Mouse (Mus musculus) kidney, adult 2 months (tissue): Measurements from ENCODE around the gene D11Wsu47e. TPM values are rescaled to one million over a fixed set of nuclear protein-coding genes. Genes with fewer than 3 reads are reported as not detected.

Source experiments
- DNase-seq: peaks from one replicate; pipeline ENCODE4 v3.0.0; 2021
- H3K27ac ChIP-seq: fragments of 200-500 bp; 2 replicates; pipeline ENCODE4 v1.5.1; 2012; ENCODE audit warnings: low read depth, low read length, control low read depth, inconsistent platforms; ENCODE audit not compliant: insufficient read depth
- H3K27me3 ChIP-seq: fragments of 200-500 bp; replicated peaks from 2 replicates; pipeline ENCODE4 v1.6.1; 2012; ENCODE audit warnings: mild to moderate bottlenecking, moderate library complexity, low read length, inconsistent platforms; ENCODE audit not compliant: control insufficient read depth, insufficient read depth
- H3K36me3 ChIP-seq: fragments of 200-500 bp; 2 replicates; pipeline ENCODE4 v1.6.1; 2012; ENCODE audit warnings: mild to moderate bottlenecking, moderate library complexity, low read length, inconsistent platforms; ENCODE audit not compliant: control insufficient read depth, insufficient read depth
- H3K4me1 ChIP-seq: fragments of 200-500 bp; 2 replicates; pipeline ENCODE4 v1.6.1; 2011; ENCODE audit warnings: low read length; ENCODE audit not compliant: control insufficient read depth, insufficient read depth
- H3K4me3 ChIP-seq: fragments of 200-500 bp; 2 replicates; pipeline ENCODE4 v1.5.1; 2011; ENCODE audit warnings: mild to moderate bottlenecking, low read depth, low read length, control low read depth; ENCODE audit not compliant: insufficient read depth
- CTCF ChIP-seq: fragments of 200-500 bp; conservative IDR thresholded peaks from 2 replicates; pipeline ENCODE4 v1.5.1; 2011; ENCODE audit warnings: low read depth, mild to moderate bottlenecking, control low read depth, low read length, moderate library complexity, mixed read lengths; ENCODE audit not compliant: insufficient read depth, insufficient read length
- POLR2A ChIP-seq: fragments of 200-500 bp; IDR thresholded peaks from one replicate; pipeline ENCODE4 v1.6.1; 2011; ENCODE audit warnings: low read depth, low read length, control low read depth
- WGBS: fragments of 180-500 bp; shearing (Covaris S2); methylation state at CpG from one replicate; pipeline ENCODE4 v1.1.7; 2018; 5-methylcytosine and 5-hydroxymethylcytosine counted together
- polyA plus RNA-seq: library from polyadenylated mRNA; depleted of rRNA; stranded (reverse); fragments of >200 nt; gene quantifications from 2 replicates; pipeline ENCODE4 v1.2.3, GENCODE M21; 2012

D11Wsu47e gene
- polyA plus RNA-seq, 1 experiment = 7.6 TPM

DNA sequence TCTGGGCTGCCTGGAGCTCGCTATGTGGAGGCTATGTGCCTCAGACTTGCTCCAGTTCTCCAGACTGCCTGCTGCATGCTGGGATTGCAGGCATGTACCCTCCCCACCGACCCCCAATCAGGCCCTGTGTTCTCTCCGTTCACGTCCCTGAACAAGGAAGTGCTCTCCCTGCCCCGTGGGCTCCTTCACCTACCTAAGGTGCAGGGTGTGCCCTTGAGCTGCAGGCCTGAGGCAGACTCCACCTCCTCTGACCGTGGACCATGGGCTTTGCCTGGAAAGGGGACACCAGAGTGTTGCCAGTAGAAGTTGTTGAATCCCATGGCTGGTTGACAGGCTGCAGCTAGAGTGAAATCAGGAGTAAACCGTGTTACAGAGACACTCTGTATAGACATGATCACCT lies 15.4 kb downstream of the D11Wsu47e start:
- no peak overlapping the region for H3K27ac ChIP-seq
- no peaks in the 10 kb centered on the region for H3K36me3 ChIP-seq
- 73% methylated on average over 7 of the region's 7 CpGs for WGBS
- H3K4me1 ChIP-seq = no peaks in the 10 kb centered on the region
- TF ChIP-seq POLR2A = no peak
- no peak for TF ChIP-seq CTCF
- H3K27me3 ChIP-seq = no peaks in the 10 kb centered on the region
- DNase-seq = no peak
- no peak overlapping the region for H3K4me3 ChIP-seq

DNA sequence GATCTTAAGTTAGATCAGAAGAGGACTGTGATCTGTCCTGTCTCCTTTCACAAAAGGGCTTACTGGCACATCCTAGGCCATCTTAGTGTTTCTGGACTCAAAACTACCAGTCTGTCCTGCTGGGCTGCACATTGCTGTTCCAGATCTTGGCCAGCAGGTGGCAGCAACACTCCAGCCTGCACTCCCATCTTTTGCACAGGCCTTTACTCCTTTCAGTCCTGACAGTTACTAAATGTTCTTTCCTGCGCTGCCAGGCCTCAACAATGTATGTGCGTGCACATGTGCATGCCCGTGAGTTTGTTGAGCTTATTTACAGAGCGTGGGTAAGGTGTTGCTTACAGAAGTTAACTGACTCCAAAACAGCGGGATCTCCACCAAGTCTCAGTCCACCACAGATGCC lies 19.5 kb downstream of the D11Wsu47e start:
- H3K4me1 ChIP-seq = no peaks in the 10 kb centered on the region
- no peaks in the 10 kb centered on the region for H3K27me3 ChIP-seq
- DNase-seq = peak; percentile 80
- TF ChIP-seq POLR2A (no peak), CTCF (peak; percentile 100; the same call in 1 of the 2 replicates)
- no peaks in the 10 kb centered on the region for H3K36me3 ChIP-seq
- no peak overlapping the region for H3K4me3 ChIP-seq
- 31% methylated on average over 5 of the region's 5 CpGs for WGBS
- no peak overlapping the region for H3K27ac ChIP-seq

DNA sequence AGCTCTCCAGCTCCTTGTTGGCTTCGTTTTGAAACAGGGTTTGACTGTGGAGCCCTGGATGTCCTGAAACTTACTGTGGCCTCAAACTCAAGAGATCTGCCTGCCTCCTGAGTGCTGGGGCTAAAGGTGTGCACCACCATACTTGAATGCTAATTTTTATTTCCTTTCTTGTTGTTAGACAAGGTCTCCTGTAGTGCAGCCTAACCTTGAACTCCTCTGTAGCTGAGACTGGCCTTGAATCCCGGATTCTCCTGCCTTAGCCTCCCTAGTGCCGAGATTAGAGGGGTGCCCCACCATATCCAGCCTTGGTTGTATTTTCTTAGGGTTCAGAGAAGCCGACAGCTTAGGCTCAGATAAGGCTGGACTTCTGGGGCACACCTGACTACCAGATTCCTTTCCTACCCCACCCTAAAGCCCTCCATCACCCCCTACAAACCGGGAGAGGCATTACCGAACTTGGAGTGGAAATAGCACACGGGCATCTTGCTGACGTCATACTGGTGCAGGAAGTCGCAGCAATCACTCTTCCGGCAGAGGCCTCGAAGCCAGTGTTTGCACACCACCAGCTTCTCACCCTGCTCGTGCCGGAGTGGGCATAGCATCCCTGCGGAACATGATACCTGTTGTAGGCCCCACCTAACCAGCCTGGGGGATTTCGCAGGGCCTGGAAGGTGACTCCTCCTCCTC lies 21.9 kb downstream of the D11Wsu47e start:
- TF ChIP-seq POLR2A (no peak), CTCF (no peak)
- Histone ChIP-seq H3K36me3 (no peaks in the 10 kb centered on the region), H3K27ac (no peak overlapping the region), H3K27me3 (no peaks in the 10 kb centered on the region), H3K4me1 (0 out of 2 replicates have a peak, but pooled peaks cover 4% of the 10 kb centered on the region), H3K4me3 (no peak overlapping the region)
- DNase-seq = no peak
- 80% methylated on average over 15 of the region's 15 CpGs for WGBS

DNA sequence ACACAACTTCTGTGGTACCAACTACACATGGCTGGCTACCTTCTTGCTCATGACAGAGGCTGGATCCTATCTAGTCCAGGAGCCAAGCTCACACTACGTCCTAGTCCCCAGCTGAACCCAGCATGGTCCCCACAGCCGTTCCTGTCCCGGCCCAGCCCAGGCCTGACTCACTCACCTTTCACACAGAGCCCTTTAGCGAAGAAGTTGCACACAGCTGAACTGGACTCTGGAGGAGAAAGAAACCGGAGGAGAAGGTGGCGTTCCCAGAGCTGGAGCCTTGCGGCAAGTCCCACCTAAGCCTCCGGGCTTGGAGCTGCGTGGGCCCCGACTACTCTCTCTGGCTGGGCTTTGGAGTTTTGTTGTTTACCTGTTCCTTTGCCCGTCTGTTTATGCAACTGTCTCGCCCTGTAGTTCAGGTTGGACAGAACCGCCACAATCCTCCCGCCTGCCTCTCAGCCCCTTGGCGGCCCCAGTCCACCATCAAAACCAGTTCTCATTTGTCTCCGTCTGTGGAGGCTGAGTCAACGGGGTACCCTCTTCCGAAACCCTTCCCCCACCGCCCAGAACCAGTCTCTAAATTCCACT lies 24.5 kb downstream of the D11Wsu47e start:
- Histone ChIP-seq H3K4me3 (no peak overlapping the region), H3K27ac (no peak overlapping the region), H3K4me1 (0 out of 2 replicates have a peak, but pooled peaks cover 4% of the 10 kb centered on the region), H3K27me3 (no peaks in the 10 kb centered on the region), H3K36me3 (no peaks in the 10 kb centered on the region)
- WGBS = 80% methylated on average over 19 of the region's 19 CpGs
- no peak for DNase-seq
- TF ChIP-seq CTCF (no peak), POLR2A (no peak)

DNA sequence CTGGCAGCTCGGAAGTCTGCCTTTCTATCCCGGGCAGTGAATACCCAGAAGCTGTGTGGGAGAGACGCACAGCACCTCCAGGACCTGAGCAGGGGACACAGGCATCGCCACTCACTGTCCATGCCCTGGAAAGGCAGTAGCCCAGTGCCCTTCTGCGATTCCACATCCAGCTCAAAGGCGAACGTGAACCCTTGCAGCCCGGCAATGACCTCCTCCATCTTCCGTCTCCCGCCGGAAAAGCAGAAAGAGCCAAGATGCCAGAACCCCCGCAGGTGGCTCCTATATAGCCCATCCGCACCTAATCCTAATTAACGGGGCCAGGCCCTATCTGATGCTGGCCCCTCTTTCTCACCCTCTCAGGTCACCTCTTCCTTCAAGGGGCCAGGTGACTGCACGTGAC lies 25.1 kb downstream of the D11Wsu47e start:
- H3K27me3 ChIP-seq = no peaks in the 10 kb centered on the region
- WGBS = 71% methylated on average over 15 of the region's 15 CpGs
- no peaks in the 10 kb centered on the region for H3K36me3 ChIP-seq
- DNase-seq = no peak
- H3K27ac ChIP-seq = no peak overlapping the region
- H3K4me1 ChIP-seq = 0 out of 2 replicates have a peak, but pooled peaks cover 4% of the 10 kb centered on the region
- no peak overlapping the region for H3K4me3 ChIP-seq
- no peak for TF ChIP-seq CTCF
- no peak for TF ChIP-seq POLR2A

DNA sequence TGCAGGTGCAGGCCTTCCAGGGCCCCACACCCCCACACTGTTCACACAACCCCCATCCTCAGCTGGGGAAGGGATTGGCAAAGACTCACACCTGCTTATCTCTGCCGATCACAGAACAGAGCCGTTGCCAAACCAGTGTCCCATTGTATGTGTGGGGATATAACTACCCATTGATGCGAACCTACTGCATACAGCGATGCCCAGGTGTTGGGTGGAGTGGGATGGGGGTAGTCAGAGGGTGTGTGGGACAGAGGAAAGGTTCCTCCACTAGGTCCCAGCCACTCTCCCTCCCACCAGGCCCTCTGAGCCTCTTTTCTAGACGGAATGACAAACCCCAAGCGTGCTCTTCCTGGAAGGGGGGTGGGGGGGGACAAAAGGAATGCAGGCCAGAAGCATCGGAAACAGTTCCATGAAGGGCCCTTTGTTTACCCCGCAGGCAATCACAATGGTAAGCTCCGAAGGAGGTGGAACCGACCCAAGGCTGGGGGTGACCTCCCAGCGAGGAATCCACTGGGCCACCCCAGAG lies 25.6 kb downstream of the D11Wsu47e start, which contains the start of gene Cpsf4l:
TSS of gene Cpsf4l (minus strand) at position 287 of the 526 bp plus-strand sequence.
- Histone ChIP-seq H3K27me3 (no peaks in the 10 kb centered on the region), H3K4me3 (no peak within 1 kb of the TSS), H3K4me1 (0 out of 2 replicates have a peak, but pooled peaks cover 4% of the 10 kb centered on the region), H3K27ac (peak within 1 kb of the TSS; percentile 66), H3K36me3 (no peaks in the 10 kb centered on the region)
- WGBS = 27% methylated on average over 11 of the region's 11 CpGs
- no peak for TF ChIP-seq POLR2A
- no peak for TF ChIP-seq CTCF
- DNase-seq = no peak

DNA sequence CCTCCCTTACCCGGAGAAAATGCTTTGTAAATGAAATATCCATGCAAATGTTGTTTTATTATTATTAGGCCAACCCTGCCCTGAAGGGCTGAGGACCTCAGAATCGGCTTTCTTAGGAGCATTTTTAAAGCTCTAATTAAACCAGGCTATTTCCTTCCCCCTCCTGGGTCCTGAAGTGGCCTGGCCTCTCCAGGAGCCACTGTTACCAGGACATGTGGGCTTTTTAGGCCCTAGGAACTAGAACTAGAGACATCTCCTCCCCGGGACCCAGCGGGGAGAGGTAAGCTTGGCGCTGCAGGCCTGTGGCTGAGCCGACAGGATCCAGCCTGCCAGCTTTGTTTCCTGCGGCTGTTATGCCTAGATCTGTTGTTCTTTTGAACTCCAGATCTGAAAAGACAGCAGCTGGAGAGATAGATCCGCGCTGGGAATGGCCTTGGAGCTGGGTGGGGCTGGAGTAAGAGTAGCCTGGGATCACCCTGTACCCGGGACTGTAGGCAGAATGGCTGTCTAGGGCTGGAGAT lies 26.1 kb downstream of the D11Wsu47e start:
- TF ChIP-seq CTCF = no peak
- TF ChIP-seq POLR2A = no peak
- peak; percentile 41 for DNase-seq
- 0 out of 2 replicates have a peak, but pooled peaks cover 4% of the 10 kb centered on the region for H3K4me1 ChIP-seq
- no peak overlapping the region for H3K4me3 ChIP-seq
- H3K36me3 ChIP-seq = no peaks in the 10 kb centered on the region
- WGBS = 21% methylated on average over 10 of the region's 10 CpGs
- no peaks in the 10 kb centered on the region for H3K27me3 ChIP-seq
- peak overlapping the region; percentile 66 for H3K27ac ChIP-seq
